Mouse (Mus musculus) adrenal gland, adult 8-10 months (tissue): ENCODE results near the gene Pttg1. TPM values are rescaled to one million over a fixed set of nuclear protein-coding genes. Genes with fewer than 3 reads are reported as not detected.

Source experiments
- DNase-seq: peaks from one replicate; pipeline ENCODE4 v3.0.0; 2022
- total RNA-seq, 4 experiments: library from RNA; stranded (reverse); gene quantifications; 2 replicates each; pipeline ENCODE4 v1.2.4; 2022

Gene Pttg1
- 10 to 100 TPM; 41.3 to 59.5 (median 53.1) TPM for total RNA-seq

DNA sequence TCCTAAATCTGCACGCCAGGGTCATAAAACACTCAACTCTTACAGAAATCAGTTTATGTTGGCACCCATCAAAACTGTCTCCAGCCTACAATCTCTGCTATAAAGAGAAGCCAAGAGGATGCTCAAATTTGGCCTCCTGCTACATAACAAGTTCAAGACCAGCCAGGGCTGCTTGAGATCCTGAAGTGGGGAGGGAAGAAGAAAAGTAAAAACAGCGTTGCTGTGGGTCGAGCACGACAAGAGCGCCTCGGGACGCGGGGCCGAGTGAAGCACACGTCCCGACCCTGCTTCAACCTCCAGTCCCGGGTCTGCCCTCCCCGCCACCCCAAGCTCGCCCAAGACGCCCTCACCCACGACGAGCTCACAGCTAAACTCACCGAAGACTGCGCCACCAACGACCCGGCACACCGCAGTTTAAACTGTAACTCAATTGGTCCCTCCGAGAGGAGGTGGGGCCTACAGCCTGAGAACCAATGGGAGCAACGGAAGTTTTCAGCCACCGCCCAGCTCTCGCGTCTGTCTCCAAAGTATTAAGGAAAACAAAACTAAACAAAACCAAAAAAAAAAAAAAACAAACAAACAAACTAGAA is at the start of gene Pttg1:
Gene Pttg1, minus strand, starts transcription at position 428 of the 590 bp plus-strand sequence.
- DNase-seq, result peak; percentile 81

DNA sequence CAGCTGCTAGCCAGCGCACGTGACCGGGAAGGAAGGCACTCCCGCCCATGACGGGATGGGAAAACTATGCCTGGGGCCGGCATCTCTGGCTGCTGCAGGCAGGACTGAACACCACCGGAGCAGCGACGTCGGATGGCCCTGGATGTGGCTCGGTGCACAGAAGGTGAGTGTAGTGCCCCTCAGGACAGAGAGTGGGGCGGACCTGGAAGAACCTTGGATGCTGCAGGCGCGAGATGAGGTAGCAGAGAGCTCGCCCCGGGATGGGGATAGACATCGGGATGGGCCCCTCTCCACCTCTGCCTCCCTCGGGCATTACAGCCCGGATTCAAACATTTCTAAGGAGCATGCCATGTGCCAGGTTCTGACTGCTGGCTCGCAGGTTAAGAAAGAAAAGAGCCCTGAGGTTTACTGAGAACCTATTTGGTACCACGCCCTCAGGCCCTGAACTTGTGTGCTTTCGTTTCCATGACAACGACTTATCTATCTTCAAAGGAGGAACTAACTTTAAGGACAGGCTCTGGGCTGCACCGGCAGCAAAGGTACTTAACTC is 48.2 kb upstream of the Pttg1 start, which contains the start of gene C1qtnf2:
Gene C1qtnf2, plus strand, starts transcription at position 52 of the 550 bp plus-strand sequence.
- no peak for DNase-seq

DNA sequence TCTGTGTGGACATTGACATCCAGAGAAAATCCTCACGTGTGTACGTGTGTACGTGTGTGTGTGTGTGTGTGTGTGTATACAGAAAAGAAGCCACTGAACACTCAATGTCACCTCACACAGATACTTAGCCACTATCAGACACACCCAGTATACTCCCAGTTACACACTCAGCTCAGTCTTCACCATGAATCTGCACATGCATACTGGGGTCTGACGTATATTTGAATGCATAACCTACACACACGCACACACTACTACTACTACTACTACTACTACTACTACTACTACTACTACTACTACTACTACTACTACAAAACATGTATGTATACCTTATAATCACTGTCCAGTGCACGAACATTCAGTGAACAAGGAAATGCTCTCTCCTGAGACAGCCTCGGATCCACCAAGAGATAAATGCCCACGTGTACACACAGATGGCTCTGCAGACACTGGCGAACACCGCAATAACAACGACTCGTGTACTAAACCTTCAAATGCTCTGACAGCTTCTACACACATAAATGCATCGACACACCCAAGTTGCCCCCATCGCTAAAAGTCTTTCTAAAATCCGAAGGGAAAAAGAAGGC is 47.7 kb upstream of the Pttg1 start:
- DNase-seq, result no peak

- DNase-seq, result no peak
These were observed 47.1 kb upstream of the Pttg1 start for GRCm38 (mm10) chr11:43473115-43473514.

DNA sequence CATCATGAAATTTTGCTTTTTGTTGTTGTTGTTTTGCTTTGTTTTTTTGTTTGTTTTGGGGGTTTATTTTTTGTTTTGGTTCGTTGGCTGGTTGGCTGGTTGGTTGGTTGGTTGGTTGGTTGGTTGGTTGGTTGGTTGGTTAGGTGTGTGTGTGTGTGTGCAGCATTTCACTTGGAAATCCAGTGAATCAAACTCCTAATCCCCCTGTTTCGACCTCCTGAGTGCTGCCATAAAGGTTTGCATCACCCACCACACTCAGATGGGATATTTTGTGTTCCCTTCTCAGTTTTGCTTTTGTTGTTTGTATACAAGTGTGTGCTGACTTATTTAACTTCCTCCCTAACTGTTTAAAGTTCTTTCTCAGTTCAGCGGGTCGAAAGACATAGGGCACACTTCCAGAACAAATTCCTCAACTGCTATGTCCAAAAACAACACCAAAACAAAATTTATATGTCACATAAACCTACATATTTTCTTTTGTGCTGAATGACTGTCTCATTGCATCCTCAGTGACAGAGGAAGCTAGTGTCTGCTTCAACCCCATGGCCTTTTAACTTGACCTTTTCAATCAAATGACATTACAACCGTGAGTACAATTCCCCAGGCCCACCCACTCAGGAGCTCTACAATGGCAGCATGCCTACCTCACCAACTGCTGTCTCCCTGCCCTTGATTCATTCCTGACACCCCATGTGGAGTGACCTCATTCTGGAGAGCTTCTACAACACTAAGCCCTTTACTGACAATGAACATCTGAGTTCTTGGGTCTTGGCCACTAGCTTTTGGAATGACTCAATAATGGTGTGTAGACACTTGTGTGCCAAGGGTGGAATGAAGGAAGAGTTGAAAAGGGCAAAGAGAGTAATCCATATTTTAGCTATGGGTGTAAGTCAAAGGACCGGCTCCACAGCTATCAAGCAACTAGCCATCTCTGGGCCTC is 45.1 kb upstream of the Pttg1 start:
- no peak for DNase-seq

DNA sequence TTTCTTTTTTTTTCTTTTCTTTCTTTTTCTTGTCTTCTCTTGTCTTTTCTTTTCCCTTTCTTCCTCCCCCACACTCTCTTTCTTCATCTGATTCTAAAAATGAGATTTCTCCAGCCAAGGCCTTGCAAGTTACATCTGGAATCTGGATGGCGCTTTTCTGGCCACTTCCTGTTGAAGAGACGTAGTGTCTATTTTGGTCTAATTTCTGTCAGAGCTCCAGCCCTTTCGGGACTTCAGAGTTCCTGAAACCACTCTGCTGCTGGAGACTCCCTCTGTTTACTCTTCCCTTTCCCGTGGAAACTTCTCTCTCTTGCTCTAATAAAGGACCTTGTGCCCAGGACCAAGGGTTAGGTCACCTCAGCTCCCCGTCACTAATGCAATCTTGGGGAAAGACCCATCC is 44.1 kb upstream of the Pttg1 start:
- DNase-seq, result no peak

- DNase-seq, result no peak
These were observed 37.2 kb upstream of the Pttg1 start for GRCm38 (mm10) chr11:43463204-43463603.

DNA sequence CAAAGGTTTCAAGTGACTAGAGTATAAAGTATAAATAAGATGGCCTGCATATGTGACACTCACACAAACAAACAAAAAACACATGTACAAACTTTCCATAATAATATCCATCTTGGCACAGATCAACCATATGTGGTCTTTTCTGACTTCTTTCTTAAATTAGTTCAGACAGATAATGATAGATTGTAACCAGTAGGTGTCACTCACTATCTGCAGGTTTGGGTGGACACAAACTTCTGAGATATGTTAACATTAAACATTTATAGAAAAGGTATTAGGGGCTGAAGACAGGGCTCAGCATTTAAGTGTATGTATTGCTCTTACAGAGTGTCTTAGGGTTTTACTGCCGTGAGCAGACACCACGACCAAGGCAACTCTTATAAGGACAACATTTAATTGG is 26.2 kb upstream of the Pttg1 start:
- no peak for DNase-seq

- DNase-seq, result no peak
These were observed 25.3 kb upstream of the Pttg1 start for GRCm38 (mm10) chr11:43451322-43451721.

DNA sequence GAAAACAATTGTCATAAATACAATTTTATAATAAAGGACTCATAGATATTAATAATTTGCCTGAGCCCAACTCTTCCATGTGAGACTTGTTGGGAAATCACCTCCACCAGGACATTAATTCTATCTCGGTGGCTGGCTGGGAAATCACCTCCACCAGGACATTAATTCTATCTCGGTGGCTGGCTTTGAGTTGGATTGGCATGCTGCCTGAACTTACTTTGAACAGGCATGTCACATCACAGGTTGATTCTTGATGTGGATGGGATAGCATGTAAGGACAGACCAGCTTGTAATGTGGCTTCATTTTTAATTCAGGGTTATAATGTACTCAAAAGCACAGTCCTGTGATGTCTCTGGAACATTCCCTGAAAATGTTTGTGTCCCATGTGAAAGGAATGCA is 23.9 kb upstream of the Pttg1 start:
- no peak for DNase-seq

GRCm38 (mm10) chr11:43443183-43443582 is 17.1 kb upstream of the Pttg1 start:
- DNase-seq, result no peak

DNA sequence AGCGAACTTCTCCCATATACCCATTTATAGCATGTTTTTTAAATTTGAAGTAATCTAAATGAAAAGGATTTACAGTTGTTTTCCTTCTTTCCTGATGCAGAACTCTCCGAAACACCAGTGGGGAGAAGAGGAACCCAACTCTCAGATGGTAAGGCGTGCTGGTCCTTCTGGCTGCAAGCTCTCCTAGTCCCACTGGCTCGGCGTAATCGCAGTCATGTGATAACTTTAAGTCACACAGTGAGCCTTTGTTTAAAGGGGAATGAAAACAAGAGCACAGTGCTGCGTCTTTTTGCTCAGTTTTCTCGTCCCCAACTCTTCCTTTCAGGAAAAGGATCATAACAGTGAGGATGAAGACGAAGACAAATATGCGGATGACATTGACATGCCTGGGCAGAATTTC is 15.1 kb upstream of the Pttg1 start:
- DNase-seq, result no peak

GRCm38 (mm10) chr11:43434024-43434407 is 8.0 kb upstream of the Pttg1 start:
- DNase-seq, result no peak

GRCm38 (mm10) chr11:43433254-43434023 is 7.4 kb upstream of the Pttg1 start, which contains the start of gene Slu7:
TSS of gene Slu7 (plus strand) at chr11:43433744.
- peak; percentile 39 for DNase-seq

DNA sequence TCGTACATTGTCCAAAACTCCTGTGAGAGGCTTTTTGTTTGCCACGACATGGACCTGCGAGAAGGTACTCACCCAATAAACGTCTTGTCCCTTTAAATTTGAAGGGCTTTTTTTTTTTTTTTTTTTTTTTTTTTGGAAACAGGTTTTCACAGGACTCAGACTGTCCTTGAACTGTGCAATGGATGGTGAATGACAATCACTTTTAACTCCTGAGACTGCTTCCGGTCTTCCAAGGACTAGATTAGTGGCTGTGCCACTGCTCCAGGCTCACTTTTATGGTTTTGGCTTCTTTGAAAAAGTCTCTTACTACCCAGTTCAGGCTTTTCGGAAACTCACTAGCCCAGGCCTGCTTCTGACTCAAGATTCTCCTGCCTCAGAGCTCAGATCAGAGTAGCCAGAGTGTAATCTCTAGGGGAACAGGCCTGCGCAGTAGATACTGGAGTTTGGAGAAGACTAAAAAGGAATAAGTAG is 398 bp upstream of the Pttg1 start:
- peak; percentile 19 for DNase-seq

- no peak for DNase-seq
These were observed 813 bp downstream of the Pttg1 start for GRCm38 (mm10) chr11:43425166-43425709.

- DNase-seq, result no peak
These were observed 1.7 kb downstream of the Pttg1 start for GRCm38 (mm10) chr11:43424386-43424785.

GRCm38 (mm10) chr11:43417201-43417600 is 8.8 kb downstream of the Pttg1 start:
- no peak for DNase-seq

DNA sequence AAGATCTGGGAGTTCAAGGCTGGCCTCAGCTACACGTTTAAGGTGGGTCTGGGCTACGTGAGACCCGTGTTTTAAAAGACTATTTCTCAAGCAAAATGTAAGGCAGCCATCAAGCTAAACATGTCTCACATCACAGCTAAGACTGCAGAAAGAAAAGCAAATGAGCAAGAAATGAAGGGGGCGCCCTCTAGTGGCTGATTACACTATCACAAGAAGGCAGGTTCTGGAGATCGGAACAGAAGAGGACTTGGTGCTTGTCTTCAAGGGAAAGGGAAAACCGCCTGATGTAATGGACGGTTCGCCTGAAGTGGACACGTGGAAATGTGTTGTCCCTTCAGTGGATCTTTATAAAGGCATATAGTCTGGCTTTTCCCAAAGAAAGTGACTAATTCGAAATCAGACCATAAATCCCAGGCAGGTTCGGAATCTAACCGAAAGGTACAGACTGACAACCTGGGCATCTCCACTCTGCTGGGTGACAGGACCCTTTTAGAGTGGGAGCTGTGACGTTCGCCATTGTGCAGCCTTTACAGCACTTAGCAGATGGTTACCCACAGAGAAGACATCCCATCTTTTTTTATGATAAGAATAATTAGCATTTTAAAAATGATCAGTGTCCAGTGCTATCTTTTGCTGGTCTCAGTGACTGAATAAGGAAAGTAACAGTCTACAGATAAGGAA is 13.1 kb downstream of the Pttg1 start:
- DNase-seq, result peak; percentile 45

- peak; percentile 30 for DNase-seq
These were observed 14.6 kb downstream of the Pttg1 start for GRCm38 (mm10) chr11:43411413-43411812.

DNA sequence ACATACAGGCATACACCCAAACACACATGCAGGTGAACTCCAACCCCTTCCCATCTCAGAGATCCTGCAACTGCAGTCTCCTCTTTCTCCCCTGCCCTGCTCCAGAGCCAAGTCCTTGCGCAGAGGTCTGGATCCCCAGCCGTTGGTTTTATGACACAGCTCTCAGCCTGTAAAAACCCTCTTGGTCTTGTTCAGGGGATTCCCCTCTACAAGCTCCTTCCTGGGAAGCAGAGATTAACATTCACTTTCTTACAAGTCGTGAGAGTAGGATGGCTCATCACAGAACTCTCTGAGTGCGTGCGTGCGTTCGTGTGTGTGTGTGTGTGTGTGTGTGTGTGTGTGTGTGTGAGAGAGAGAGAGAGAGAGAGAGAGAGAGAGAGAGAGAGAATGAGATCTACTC is 15.8 kb downstream of the Pttg1 start:
- DNase-seq, result no peak
